Mouse (Mus musculus) kidney, adult 2 months (tissue): Measurements from ENCODE around the gene Asb17.

Source experiments
- CTCF ChIP-seq: fragments of 200-500 bp; conservative IDR thresholded peaks from 2 replicates; pipeline ENCODE4 v1.5.1; 2011; ENCODE audit warnings: low read depth, mild to moderate bottlenecking, control low read depth, low read length, moderate library complexity, mixed read lengths; ENCODE audit not compliant: insufficient read depth, insufficient read length
- POLR2A ChIP-seq: fragments of 200-500 bp; IDR thresholded peaks from one replicate; pipeline ENCODE4 v1.6.1; 2011; ENCODE audit warnings: low read depth, low read length, control low read depth

- TF ChIP-seq POLR2A: no peak
- TF ChIP-seq CTCF: no peak
Observed at GRCm38 (mm10) chr3:153863816-153864215, 19.8 kb downstream of the Asb17 start.
